Mouse (Mus musculus) forebrain, embryonic 15.5 days (tissue): ENCODE results near the gene Elavl1. TPM values are rescaled to one million over a fixed set of nuclear protein-coding genes. Genes with fewer than 3 reads are reported as not detected.

Experiments
- ATAC-seq: fragments of 200-750 bp; cut with Nextera tagmentation; replicated peaks from 2 replicates; pipeline ENCODE4 v1.8.0; 2017; ENCODE audit warnings: mild to moderate bottlenecking, moderate TSS enrichment, moderate library complexity
- H3K27ac ChIP-seq: fragments of 300-500 bp; sonication (generic); replicated peaks from 2 replicates; pipeline ENCODE4 v1.5.1; 2015; ENCODE audit warnings: mild to moderate bottlenecking, inconsistent platforms
- H3K27me3 ChIP-seq: fragments of 300-500 bp; sonication (generic); 2 replicates; pipeline ENCODE4 v1.6.1; 2015; ENCODE audit warnings: inconsistent platforms
- H3K36me3 ChIP-seq: fragments of 300-500 bp; sonication (generic); 2 replicates; pipeline ENCODE4 v1.6.1; 2015; ENCODE audit warnings: mild to moderate bottlenecking, inconsistent platforms
- H3K4me1 ChIP-seq: fragments of 300-500 bp; sonication (generic); 2 replicates; pipeline ENCODE4 v1.6.1; 2015; ENCODE audit warnings: inconsistent platforms
- H3K4me2 ChIP-seq: fragments of 300-500 bp; sonication (generic); replicated peaks from 2 replicates; pipeline ENCODE4 v1.6.1; 2015; ENCODE audit warnings: mild to moderate bottlenecking, inconsistent platforms
- H3K4me3 ChIP-seq: fragments of 300-500 bp; sonication (generic); 2 replicates; pipeline ENCODE4 v1.5.1; 2015; ENCODE audit warnings: mild to moderate bottlenecking, inconsistent platforms
- H3K9ac ChIP-seq: fragments of 300-500 bp; sonication (generic); replicated peaks from 2 replicates; pipeline ENCODE4 v1.6.1; 2015; ENCODE audit warnings: mild to moderate bottlenecking, inconsistent platforms
- H3K9me3 ChIP-seq: fragments of 300-500 bp; sonication (generic); 2 replicates; pipeline ENCODE4 v1.6.1; 2016; ENCODE audit warnings: inconsistent platforms
- WGBS: fragments of 180-500 bp; shearing (Covaris S2); methylation state at CpG from one replicate; pipeline ENCODE4 v1.1.7; 2015; ENCODE audit warnings: mixed read lengths; 5-methylcytosine and 5-hydroxymethylcytosine counted together
- polyA plus RNA-seq: library from polyadenylated mRNA; unstranded; fragments of >200 nt; fragmentation: Nextera tagmentation; extraction: Ambion mirVana; gene quantifications from 2 replicates; pipeline ENCODE4 v1.2.1, GENCODE M21; 2015

Gene Elavl1
- polyA plus RNA-seq, 1 experiment from 2014 or later: 149 TPM

GRCm38 (mm10) chr8:4252934-4253841, 72.0 kb downstream of the Elavl1 start, which contains the start of gene Snapc2:
TSS of gene Snapc2 (plus strand) at chr8:4253080.
- Histone ChIP-seq H3K4me2 (peak within 1 kb of the TSS; percentile 72), H3K36me3 (peaks cover 28% of the 10 kb centered on the region), H3K4me3 (peak within 1 kb of the TSS; percentile 89), H3K27me3 (no peaks in the 10 kb centered on the region), H3K4me1 (peaks cover 55% of the 10 kb centered on the region), H3K9me3 (no peaks in the 10 kb centered on the region), H3K9ac (peak within 1 kb of the TSS; percentile 89), H3K27ac (peak within 1 kb of the TSS; percentile 95)
- ATAC-seq: peak; percentile 88
- WGBS: under 1% methylated on average over 69 of the region's 69 CpGs

- peak overlapping the region; percentile 72 for H3K4me2 ChIP-seq
- H3K9ac ChIP-seq: peak overlapping the region; percentile 51
- ATAC-seq: peak; percentile 0; the same call in 1 of the 2 replicates
- H3K4me1 ChIP-seq: peaks cover 46% of the 10 kb centered on the region
- peak overlapping the region; percentile 95 for H3K27ac ChIP-seq
- no peaks in the 10 kb centered on the region for H3K27me3 ChIP-seq
- H3K4me3 ChIP-seq: peak overlapping the region; percentile 89
- no peaks in the 10 kb centered on the region for H3K9me3 ChIP-seq
- WGBS: 43% methylated on average over 8 of the region's 8 CpGs
- H3K36me3 ChIP-seq: peaks cover 36% of the 10 kb centered on the region
These were observed 73.0 kb downstream of the Elavl1 start for GRCm38 (mm10) chr8:4252116-4252760.

- Histone ChIP-seq H3K27me3 (no peaks in the 10 kb centered on the region), H3K4me1 (peaks cover 31% of the 10 kb centered on the region), H3K36me3 (peaks cover 38% of the 10 kb centered on the region), H3K4me2 (no peak overlapping the region), H3K9me3 (no peaks in the 10 kb centered on the region), H3K27ac (no peak overlapping the region), H3K4me3 (no peak overlapping the region), H3K9ac (no peak overlapping the region)
- peak; percentile 20; the same call in 1 of the 2 replicates for ATAC-seq
- 33% methylated on average over 26 of the region's 26 CpGs for WGBS
These were observed 74.8 kb downstream of the Elavl1 start for GRCm38 (mm10) chr8:4250306-4250970.

- no peak overlapping the region for H3K9ac ChIP-seq
- peaks cover 40% of the 10 kb centered on the region for H3K36me3 ChIP-seq
- peaks cover 21% of the 10 kb centered on the region for H3K4me1 ChIP-seq
- no peak for ATAC-seq
- H3K27me3 ChIP-seq: no peaks in the 10 kb centered on the region
- no peak overlapping the region for H3K27ac ChIP-seq
- no peak overlapping the region for H3K4me3 ChIP-seq
- 22% methylated on average over 29 of the region's 29 CpGs for WGBS
- H3K9me3 ChIP-seq: no peaks in the 10 kb centered on the region
- no peak overlapping the region for H3K4me2 ChIP-seq
These were observed 76.0 kb downstream of the Elavl1 start for GRCm38 (mm10) chr8:4249213-4249612.

DNA sequence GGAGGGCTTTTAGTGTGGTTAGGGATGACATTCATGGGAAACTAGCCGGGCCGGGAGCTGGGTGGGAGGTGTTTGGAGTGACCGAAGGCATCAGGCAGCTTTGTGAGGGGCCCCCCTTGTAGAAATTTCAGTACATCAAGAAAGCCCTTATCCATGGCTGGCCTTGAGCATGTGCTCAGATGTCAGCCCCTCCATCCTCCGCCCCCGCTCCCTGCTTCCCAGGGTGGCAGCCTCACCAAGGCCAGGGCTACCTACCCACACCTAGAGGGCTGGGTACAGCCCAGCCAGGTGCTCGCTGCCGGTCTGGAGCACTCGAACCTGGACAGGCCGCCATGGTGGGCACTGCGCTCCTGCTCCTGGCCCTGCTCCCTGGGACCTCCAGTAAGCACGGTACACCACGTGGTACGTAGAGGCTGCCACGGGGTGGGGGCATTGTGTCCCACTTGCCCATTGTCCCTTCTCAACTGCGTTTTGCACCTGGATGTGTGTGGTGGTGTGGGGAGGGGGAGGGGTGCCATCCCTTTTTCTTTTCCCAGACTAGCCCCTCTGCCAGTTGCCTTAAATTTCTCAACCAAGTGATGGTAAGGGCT, 77.2 kb downstream of the Elavl1 start, which contains the start of gene Tgfbr3l:
Tgfbr3l (plus strand) TSS at position 264 of the 590 bp plus-strand sequence.
- no peak within 1 kb of the TSS for H3K4me2 ChIP-seq
- no peak within 1 kb of the TSS for H3K9ac ChIP-seq
- H3K36me3 ChIP-seq: peaks cover 51% of the 10 kb centered on the region
- H3K4me3 ChIP-seq: no peak within 1 kb of the TSS
- H3K9me3 ChIP-seq: no peaks in the 10 kb centered on the region
- 77% methylated on average over 15 of the region's 15 CpGs for WGBS
- peaks cover 13% of the 10 kb centered on the region for H3K4me1 ChIP-seq
- ATAC-seq: no peak
- H3K27ac ChIP-seq: no peak within 1 kb of the TSS
- H3K27me3 ChIP-seq: no peaks in the 10 kb centered on the region

DNA sequence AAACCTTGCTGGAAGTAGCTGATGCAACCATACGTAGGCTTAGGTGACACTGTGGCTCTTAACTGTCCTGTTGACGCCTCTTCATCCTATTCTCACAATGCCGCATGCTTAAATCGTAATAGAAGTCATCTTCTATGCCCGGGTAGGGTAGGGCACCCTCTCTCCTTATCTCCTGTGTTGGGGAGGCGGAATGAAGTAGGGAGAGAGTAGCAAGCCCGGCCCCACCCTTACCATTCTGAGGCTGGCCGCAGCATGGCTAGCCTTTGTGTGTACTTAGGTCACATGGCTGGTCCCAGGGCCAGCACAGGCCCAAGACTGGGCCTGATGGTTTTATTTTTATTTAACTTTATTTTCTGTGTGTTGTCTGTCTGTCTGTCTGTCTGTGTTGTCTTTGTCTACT, 78.0 kb downstream of the Elavl1 start:
- H3K27ac ChIP-seq: no peak overlapping the region
- peaks cover 8% of the 10 kb centered on the region for H3K4me1 ChIP-seq
- H3K36me3 ChIP-seq: peaks cover 55% of the 10 kb centered on the region
- H3K9ac ChIP-seq: no peak overlapping the region
- no peaks in the 10 kb centered on the region for H3K27me3 ChIP-seq
- no peak overlapping the region for H3K4me3 ChIP-seq
- WGBS: 93% methylated on average over 8 of the region's 8 CpGs
- ATAC-seq: no peak
- H3K4me2 ChIP-seq: no peak overlapping the region
- no peaks in the 10 kb centered on the region for H3K9me3 ChIP-seq

DNA sequence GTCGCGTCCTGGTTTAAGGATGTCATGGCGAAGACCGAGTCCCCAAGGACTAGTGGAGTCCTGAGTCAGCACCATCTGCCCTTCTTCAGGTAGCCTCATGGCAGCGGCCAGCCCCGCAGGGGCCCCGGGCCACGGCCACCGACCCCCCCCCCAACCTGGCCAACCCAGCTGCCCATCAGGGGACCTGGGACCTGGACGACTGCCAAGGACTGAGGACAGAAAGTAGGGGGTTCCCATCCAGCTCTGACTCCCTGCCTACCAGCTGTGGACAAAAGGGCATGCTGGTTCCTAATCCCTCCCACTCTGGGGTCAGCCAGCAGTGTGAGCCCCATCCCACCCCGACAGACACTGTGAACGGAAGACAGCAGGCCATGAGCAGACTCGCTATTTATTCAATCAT, 79.5 kb downstream of the Elavl1 start:
- H3K27me3 ChIP-seq: no peaks in the 10 kb centered on the region
- no peak overlapping the region for H3K4me3 ChIP-seq
- no peak for ATAC-seq
- H3K9ac ChIP-seq: no peak overlapping the region
- no peak overlapping the region for H3K27ac ChIP-seq
- H3K4me1 ChIP-seq: peaks cover 11% of the 10 kb centered on the region
- H3K9me3 ChIP-seq: no peaks in the 10 kb centered on the region
- H3K4me2 ChIP-seq: no peak overlapping the region
- WGBS: 80% methylated on average over 13 of the region's 13 CpGs
- H3K36me3 ChIP-seq: peaks cover 55% of the 10 kb centered on the region

- no peak for ATAC-seq
- Histone ChIP-seq H3K36me3 (peaks cover 55% of the 10 kb centered on the region), H3K27me3 (no peaks in the 10 kb centered on the region), H3K4me1 (peaks cover 12% of the 10 kb centered on the region), H3K4me2 (no peak overlapping the region), H3K9ac (no peak overlapping the region), H3K4me3 (no peak overlapping the region), H3K9me3 (no peaks in the 10 kb centered on the region), H3K27ac (no peak overlapping the region)
- 93% methylated on average over 5 of the region's 5 CpGs for WGBS
These were observed 80.2 kb downstream of the Elavl1 start for GRCm38 (mm10) chr8:4245061-4245460.

DNA sequence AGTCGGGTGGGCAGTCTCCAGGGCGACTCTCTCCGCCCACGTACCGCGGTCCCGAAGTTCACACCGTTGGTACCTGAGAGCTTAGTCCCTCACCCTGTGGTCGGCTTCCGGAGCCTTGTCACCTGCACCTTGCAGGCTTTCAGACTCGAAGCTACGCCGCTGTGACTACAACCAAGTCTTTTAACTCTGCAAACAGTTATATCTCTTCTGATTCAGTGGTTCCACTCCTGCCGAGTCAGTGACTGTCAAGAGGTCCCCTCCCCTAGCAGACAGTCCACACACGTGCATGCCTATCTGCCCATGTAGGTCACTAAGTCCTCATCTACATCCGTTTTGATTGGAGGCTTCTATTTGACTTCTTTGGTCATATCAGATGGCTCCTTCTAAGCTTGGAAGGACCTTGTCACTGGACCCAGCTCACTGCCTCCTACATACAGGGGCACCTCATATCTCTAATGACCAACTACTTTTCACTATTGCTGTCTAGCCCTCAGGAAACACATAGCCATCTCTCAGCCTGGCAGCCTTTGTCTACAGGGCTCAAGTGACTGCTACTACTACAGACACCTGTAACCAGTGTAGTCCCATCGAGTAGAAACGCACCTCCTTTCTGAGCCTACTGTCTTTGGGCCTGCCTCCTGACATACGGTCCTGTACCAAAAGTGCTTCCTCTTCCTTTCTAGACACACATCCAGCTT, 85.9 kb downstream of the Elavl1 start:
- Histone ChIP-seq H3K4me1 (peaks cover 29% of the 10 kb centered on the region), H3K27me3 (no peaks in the 10 kb centered on the region), H3K36me3 (peaks cover 17% of the 10 kb centered on the region), H3K9me3 (no peaks in the 10 kb centered on the region), H3K4me2 (peak overlapping the region; percentile 80), H3K9ac (peak overlapping the region; percentile 63), H3K27ac (peak overlapping the region; percentile 91), H3K4me3 (peak overlapping the region; percentile 63)
- 13% methylated on average over 19 of the region's 19 CpGs for WGBS
- ATAC-seq: peak; percentile 44

DNA sequence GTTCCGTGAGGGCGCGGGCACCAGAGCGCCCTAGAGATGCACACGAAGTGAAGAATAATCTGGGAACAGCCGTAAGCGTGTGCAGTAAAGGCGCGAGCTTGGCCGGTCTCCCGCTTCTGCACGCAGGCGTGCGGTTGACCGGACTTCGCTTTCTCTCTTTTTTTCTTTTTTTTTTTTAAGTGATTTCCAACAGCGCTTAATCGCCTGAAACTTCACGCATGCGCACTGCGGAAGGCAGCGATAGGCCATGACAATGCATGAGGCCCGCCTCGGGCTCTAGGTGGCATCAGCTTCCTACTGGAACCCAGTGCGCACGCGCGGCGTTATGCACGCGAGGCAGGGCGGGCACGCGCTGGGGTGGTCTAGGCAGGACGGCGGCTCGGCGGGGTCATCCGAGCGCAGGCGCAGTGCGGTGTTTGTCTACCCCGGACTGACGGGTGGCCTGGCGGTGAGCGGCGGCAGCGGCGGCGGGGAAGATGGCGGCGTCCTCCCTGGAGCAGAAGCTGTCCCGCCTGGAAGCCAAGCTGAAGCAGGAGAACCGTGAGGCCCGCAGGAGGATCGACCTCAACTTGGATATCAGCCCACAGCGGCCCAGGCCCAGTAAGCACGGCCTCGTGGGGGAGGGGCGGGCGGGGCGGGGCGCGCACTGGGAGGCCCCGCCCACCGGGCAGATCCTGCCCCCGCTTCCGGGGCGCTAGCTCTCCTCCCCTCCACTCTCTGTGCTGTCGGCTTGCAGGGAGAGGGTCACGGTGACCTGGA, 86.6 kb downstream of the Elavl1 start, which contains the start of the genes Map2k7 and Gm49320:
Map2k7 (plus strand) TSS at position 307 of the 759 bp plus-strand sequence.
Gm49320 (plus strand) TSS at position 432 of the 759 bp plus-strand sequence.
- Histone ChIP-seq H3K27ac (peak within 1 kb of the TSS; percentile 91), H3K9ac (peak within 1 kb of the TSS; percentile 63), H3K4me3 (peak within 1 kb of the TSS; percentile 63), H3K4me2 (peak within 1 kb of the TSS; percentile 80), H3K36me3 (peaks cover 9% of the 10 kb centered on the region), H3K9me3 (no peaks in the 10 kb centered on the region), H3K4me1 (peaks cover 29% of the 10 kb centered on the region), H3K27me3 (no peaks in the 10 kb centered on the region)
- WGBS: under 1% methylated on average over 71 of the region's 71 CpGs
- peak; percentile 93 for ATAC-seq
